Mouse (Mus musculus) cerebellum, adult 2 months (tissue): ENCODE data around the gene Egflam. TPM values are rescaled to one million over a fixed set of nuclear protein-coding genes. Genes with fewer than 3 reads are reported as not detected.

Experiments used
- DNase-seq, 2 experiments: peaks; one replicate each; pipeline ENCODE4 v3.0.0; 2021
- H3K27ac ChIP-seq: fragments of 200-500 bp; 2 replicates; pipeline ENCODE4 v1.5.1; 2012; ENCODE audit warnings: low read length, control low read depth, inconsistent platforms; ENCODE audit not compliant: insufficient read depth
- H3K27me3 ChIP-seq: fragments of 200-500 bp; 2 replicates; pipeline ENCODE4 v1.6.1; 2012; ENCODE audit warnings: inconsistent platforms, mild to moderate bottlenecking, low read length, moderate library complexity; ENCODE audit not compliant: control insufficient read depth, insufficient read depth
- H3K4me1 ChIP-seq: fragments of 200-500 bp; 2 replicates; pipeline ENCODE4 v1.6.1; 2011; ENCODE audit warnings: low read length; ENCODE audit not compliant: control insufficient read depth, insufficient read depth
- H3K4me3 ChIP-seq: fragments of 200-500 bp; replicated peaks from 2 replicates; pipeline ENCODE3; 2011; ENCODE audit warnings: mild to moderate bottlenecking, low read depth, low read length, control low read depth; ENCODE audit not compliant: insufficient read depth
- CTCF ChIP-seq: fragments of 200-500 bp; IDR thresholded peaks from 2 replicates; pipeline ENCODE4 v1.5.1; 2011; ENCODE audit warnings: low read depth, mild to moderate bottlenecking, control low read depth, low read length, moderate library complexity, borderline replicate concordance; ENCODE audit not compliant: insufficient read depth
- POLR2A ChIP-seq: fragments of 200-500 bp; IDR thresholded peaks from 2 replicates; pipeline ENCODE4 v1.6.1; 2011; ENCODE audit warnings: low read length, control low read depth, borderline replicate concordance; ENCODE audit not compliant: insufficient read depth
- WGBS: fragments of 180-500 bp; shearing (Covaris S2); methylation state at CpG from one replicate; pipeline ENCODE4 v1.1.7; 2018; 5-methylcytosine and 5-hydroxymethylcytosine counted together
- polyA plus RNA-seq: library from polyadenylated mRNA; depleted of rRNA; stranded (reverse); fragments of >200 nt; gene quantifications from 2 replicates; pipeline ENCODE4 v1.2.3, GENCODE M21; 2012

Egflam gene
- polyA plus RNA-seq, 1 experiment, result 3.0 TPM

GRCm38 (mm10) chr15:7383349-7383748 lies 14.8 kb downstream of the Egflam start:
- H3K4me1 ChIP-seq, result no peaks in the 10 kb centered on the region
- no peaks in the 10 kb centered on the region for H3K27me3 ChIP-seq
- H3K27ac ChIP-seq, result no peak overlapping the region
- DNase-seq, result no peak
- no peak overlapping the region for H3K4me3 ChIP-seq
- TF ChIP-seq CTCF (no peak), POLR2A (no peak)
- WGBS, result 88% methylated on average over 4 of the region's 4 CpGs

GRCm38 (mm10) chr15:7382457-7382856 lies 15.7 kb downstream of the Egflam start:
- no peak for TF ChIP-seq POLR2A
- TF ChIP-seq CTCF, result no peak
- Histone ChIP-seq H3K27ac (no peak overlapping the region), H3K4me1 (no peaks in the 10 kb centered on the region), H3K4me3 (no peak overlapping the region), H3K27me3 (no peaks in the 10 kb centered on the region)
- 67% methylated on average over 10 of the region's 10 CpGs for WGBS
- no peak for DNase-seq

- no peak for DNase-seq
- Histone ChIP-seq H3K4me3 (no peak overlapping the region), H3K4me1 (no peaks in the 10 kb centered on the region), H3K27me3 (no peaks in the 10 kb centered on the region), H3K27ac (no peak overlapping the region)
- 63% methylated on average over 1 of the region's 1 CpGs for WGBS
- TF ChIP-seq CTCF (no peak), POLR2A (no peak)
Observed at GRCm38 (mm10) chr15:7352635-7353051, 45.6 kb downstream of the Egflam start.

GRCm38 (mm10) chr15:7340703-7341309 lies 57.4 kb downstream of the Egflam start:
- Histone ChIP-seq H3K27me3 (no peaks in the 10 kb centered on the region), H3K27ac (no peak overlapping the region), H3K4me3 (no peak overlapping the region), H3K4me1 (no peaks in the 10 kb centered on the region)
- DNase-seq, result no peak
- no peak for TF ChIP-seq POLR2A
- TF ChIP-seq CTCF, result no peak
- WGBS, result 34% methylated on average over 5 of the region's 5 CpGs

GRCm38 (mm10) chr15:7334517-7335298 lies 63.5 kb downstream of the Egflam start:
- Histone ChIP-seq H3K4me3 (no peak overlapping the region), H3K27me3 (no peaks in the 10 kb centered on the region), H3K4me1 (no peaks in the 10 kb centered on the region), H3K27ac (no peak overlapping the region)
- no peak for TF ChIP-seq POLR2A
- TF ChIP-seq CTCF, result no peak
- 72% methylated on average over 11 of the region's 11 CpGs for WGBS
- DNase-seq, result no peak

- no peak for TF ChIP-seq CTCF
- TF ChIP-seq POLR2A, result no peak
- no peaks in the 10 kb centered on the region for H3K4me1 ChIP-seq
- no peak overlapping the region for H3K4me3 ChIP-seq
- no peaks in the 10 kb centered on the region for H3K27me3 ChIP-seq
- WGBS, result 81% methylated on average over 1 of the region's 1 CpGs
- no peak for DNase-seq
- H3K27ac ChIP-seq, result no peak overlapping the region
Observed at GRCm38 (mm10) chr15:7332875-7333274, 65.3 kb downstream of the Egflam start.

GRCm38 (mm10) chr15:7322599-7323311 lies 75.4 kb downstream of the Egflam start:
- no peaks in the 10 kb centered on the region for H3K27me3 ChIP-seq
- no peak overlapping the region for H3K4me3 ChIP-seq
- H3K27ac ChIP-seq, result no peak overlapping the region
- no peak for DNase-seq
- H3K4me1 ChIP-seq, result no peaks in the 10 kb centered on the region
- WGBS, result 82% methylated on average over 2 of the region's 2 CpGs
- TF ChIP-seq POLR2A (no peak), CTCF (no peak)

- H3K27ac ChIP-seq, result no peak overlapping the region
- H3K4me3 ChIP-seq, result no peak overlapping the region
- no peaks in the 10 kb centered on the region for H3K4me1 ChIP-seq
- TF ChIP-seq CTCF, result no peak
- TF ChIP-seq POLR2A, result no peak
- 69% methylated on average over 4 of the region's 4 CpGs for WGBS
- no peak for DNase-seq
- no peaks in the 10 kb centered on the region for H3K27me3 ChIP-seq
Observed at GRCm38 (mm10) chr15:7320901-7321300, 77.3 kb downstream of the Egflam start.

GRCm38 (mm10) chr15:7315539-7315938 lies 82.7 kb downstream of the Egflam start:
- no peaks in the 10 kb centered on the region for H3K4me1 ChIP-seq
- H3K27ac ChIP-seq, result no peak overlapping the region
- no peaks in the 10 kb centered on the region for H3K27me3 ChIP-seq
- H3K4me3 ChIP-seq, result no peak overlapping the region
- DNase-seq, result no peak
- WGBS, result 86% methylated on average over 9 of the region's 9 CpGs
- no peak for TF ChIP-seq POLR2A
- TF ChIP-seq CTCF, result no peak
